Mouse (Mus musculus): ENCODE data around the gene Plbd1.

Gene Plbd1

DNA sequence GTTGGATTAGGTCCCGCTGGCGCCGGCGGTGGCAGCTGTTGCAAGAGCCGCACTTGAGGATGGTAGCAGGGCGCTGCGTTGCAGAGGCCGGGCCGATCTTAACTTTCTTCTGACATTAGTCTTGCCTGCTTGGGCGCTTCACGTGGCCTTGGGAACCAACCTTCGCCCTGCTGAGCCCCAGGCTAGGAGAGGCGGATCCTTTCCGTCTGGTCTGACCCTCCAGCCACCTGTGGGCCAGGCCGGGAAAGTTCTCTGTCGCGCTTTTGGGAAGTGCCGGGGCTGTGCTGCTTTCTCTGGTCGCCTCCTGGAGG is at the start of gene Plbd1:
Gene Plbd1, minus strand, starts transcription at position 223 of the 311 bp plus-strand sequence.
- peak; percentile 68 for DNase-seq (ENCODE audit: low spot score)

GRCm38 (mm10) chr6:136710408-136710807 is 48.7 kb upstream of the Plbd1 start:
- no peak for DNase-seq (ENCODE audit: low spot score)

DNA sequence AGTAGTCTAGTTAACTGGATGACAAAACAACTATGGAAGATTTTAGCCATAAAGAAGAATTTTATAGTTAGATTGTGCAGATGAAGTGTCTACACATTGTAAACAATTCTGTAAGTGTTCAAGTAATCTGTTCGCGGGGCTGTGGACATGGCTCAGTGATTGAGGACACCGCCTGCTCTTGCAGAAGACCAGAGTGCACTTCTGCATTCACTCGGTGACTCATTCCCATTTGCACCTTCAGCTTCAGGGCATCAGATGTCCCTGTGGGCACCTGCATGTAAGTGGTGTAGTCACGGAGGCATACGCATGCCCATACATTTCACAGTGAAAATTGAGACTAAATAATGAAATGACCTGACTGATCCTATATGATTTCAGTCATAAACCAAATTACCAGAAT is 46.9 kb upstream of the Plbd1 start:
- DNase-seq (ENCODE audit: low spot score) = no peak

- DNase-seq (ENCODE audit: low spot score) = no peak
These were observed 40.1 kb upstream of the Plbd1 start for GRCm38 (mm10) chr6:136701878-136702277.

DNA sequence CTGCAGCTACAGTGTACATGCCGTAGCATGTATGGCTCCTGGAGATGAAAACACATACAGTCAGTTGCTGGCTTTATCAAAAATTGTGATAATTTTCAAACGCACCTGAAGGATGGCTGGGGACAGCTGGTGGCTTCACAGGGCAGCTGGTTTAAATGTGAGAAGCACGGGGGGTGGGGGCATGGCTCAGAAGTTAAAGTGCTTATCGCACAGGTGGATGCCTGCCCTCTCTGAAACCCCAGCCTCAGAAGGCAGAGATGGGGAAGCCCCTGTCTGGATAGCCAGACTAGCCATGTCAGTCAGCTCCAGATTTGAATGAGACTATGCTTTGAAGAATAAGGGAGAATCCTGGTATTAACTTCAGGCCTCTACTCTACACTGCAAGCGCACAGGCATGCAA is 39.5 kb upstream of the Plbd1 start:
- DNase-seq (ENCODE audit: low spot score) = no peak

DNA sequence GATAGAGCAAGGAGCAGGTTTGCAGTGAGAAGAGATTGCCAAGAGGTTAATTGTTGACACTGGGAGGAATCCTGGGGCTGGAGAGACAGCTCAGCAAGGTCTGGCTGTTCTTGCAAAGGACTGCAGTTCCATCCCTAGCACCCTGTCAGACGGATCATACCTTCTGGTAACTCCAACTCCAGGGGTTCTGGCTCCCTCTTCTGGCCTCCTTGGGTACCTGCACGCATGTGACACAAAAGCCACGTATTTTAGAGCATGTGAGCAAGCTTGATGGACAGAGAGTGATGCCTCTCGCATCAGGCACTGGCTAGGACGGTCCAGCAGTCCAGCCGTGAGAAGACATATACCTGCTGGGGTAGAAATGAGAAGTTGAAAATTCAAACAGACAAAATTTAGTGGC is 29.6 kb upstream of the Plbd1 start:
- no peak for DNase-seq (ENCODE audit: low spot score)

GRCm38 (mm10) chr6:136690527-136690926 is 28.8 kb upstream of the Plbd1 start:
- no peak for DNase-seq (ENCODE audit: low spot score)

GRCm38 (mm10) chr6:136689790-136690413 is 28.2 kb upstream of the Plbd1 start:
- DNase-seq (ENCODE audit: low spot score) = no peak

DNA sequence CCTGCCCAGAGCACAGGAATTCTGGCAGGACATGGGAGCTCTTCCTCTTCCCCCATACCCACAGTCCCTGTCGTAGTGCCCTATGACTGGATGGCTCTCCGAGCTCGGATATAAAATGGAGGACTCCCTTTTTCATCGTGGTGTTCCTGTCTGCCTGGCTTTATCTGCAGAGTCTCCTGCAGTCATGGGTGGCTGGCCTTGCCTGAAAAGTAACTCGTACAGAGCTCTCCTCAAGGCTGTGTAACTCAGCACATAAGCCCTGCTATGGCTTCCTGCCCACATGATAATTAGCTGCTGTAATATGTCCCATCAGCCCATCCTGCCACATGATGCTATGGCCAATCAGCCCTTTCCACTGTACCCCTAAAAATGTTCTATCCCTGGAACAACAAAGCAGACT is 23.7 kb upstream of the Plbd1 start:
- DNase-seq (ENCODE audit: low spot score) = no peak

DNA sequence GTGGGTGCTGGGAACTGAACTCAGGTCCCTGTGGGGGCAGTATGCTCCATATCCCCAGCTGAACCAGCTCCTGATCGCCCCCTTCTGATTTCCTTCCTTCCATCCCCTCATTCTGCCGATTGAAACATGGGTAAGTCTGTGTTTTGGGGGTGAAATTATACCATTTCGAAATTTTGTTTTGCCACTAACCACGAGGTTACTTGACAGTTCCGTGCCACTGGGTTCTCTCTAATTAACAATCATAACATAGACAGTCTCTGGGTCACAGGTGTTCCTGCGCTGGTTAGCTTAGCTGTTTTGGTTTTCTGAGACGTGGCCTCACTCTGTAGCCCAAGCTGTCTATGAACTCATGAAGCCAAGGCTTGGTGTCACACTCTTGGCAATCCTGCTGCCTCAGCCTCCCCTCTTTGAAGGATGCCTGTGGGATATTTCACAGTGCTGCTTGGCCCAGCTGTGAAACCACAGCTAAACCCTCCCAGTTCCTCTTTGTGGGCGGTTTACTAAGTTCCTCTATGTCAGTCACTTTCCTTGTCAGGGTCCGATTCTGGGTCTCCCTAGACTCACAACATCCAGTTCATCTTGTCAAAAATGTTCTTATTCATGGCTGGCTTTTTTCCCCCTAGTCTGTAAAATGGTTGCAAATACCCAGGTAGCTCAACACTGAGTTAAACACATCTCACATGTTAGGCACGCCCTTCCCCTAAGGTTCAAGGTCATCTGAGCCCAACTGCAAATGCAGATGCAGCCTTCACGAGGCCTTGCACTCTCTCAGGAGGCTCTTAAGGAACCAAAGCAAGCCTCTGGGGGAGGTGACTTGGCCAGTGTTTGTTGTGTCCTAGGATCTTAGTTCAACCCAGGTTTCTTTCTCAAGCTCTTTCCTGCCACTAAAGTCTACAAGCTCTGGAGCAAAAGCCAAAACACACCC is 21.9 kb upstream of the Plbd1 start:
- no peak for DNase-seq (ENCODE audit: low spot score)

DNA sequence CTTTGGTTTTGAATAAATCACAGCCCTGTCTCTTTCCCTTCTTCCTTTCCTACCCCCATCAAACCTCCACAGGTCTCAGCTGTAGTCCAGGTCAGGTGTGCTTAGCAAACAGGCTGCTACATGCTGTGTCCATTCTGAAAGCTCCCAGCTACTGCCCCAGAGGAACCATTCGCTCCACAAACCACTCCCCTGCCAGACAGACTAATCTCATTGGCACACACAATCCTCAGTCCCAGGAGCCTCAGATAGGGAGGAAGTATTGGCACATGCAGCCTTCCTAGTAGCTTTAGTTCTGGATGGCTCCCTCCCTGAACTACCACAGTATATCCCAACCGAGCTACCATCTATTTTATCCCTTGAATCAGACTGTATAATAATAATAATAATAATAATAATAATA is 17.7 kb upstream of the Plbd1 start:
- no peak for DNase-seq (ENCODE audit: low spot score)

DNA sequence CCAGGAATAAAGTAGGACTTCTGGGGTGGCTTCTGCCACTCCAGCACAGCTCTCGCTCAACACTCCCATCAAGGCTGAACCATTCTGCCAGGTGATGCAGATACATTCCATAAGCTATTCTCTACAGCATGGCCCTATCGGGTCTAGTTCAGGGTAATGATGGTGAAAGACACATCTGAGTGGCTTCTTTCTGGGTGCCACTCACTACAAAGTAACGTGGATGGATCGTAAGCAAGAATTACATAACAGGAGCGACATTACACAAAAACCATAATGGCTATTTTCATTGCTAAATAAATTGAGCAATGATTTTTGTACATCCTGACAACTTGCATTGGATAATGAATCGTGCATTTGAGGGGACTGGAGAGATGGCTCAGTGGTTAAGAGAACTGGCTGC is 13.2 kb upstream of the Plbd1 start:
- DNase-seq (ENCODE audit: low spot score) = no peak

DNA sequence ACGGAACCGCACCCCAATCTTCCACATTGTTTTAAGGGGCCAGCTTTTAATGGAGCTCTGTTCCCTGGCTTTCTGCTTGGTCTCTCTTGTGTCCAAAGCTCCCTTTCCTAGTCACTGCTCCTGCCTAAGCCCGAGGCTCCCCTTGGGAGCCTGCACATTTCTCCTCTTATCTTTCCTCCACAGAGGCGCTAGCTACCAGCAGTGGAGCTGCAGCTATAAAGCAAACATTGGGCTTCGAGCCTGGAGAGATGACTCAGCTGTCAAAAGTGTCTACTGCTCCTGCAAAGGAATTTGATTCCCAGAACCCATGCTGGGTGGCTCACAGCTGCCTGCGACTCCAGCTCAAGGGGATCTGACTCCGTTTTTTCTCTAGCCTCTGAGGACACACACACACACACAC is 10.7 kb upstream of the Plbd1 start:
- no peak for DNase-seq (ENCODE audit: low spot score)

DNA sequence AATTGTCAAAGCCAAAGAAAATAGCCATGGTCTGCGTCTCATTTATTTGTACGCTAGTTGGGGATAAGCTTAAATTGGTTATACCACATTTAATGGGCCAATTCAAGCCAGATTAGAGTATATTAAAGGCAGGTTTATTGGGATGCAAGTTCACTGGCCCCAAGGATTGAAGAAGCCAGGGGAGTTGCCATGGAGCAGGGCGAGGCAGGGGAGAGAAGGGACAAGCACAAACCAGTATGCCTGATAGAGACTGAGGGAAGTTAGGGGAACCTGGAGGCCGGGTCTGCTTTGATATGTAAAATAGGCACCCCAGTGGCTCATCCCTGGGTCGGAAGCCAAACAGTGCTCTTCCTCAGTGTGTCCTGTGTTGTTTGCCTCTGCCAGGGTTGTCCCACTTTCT is 7.5 kb upstream of the Plbd1 start:
- DNase-seq (ENCODE audit: low spot score) = no peak

DNA sequence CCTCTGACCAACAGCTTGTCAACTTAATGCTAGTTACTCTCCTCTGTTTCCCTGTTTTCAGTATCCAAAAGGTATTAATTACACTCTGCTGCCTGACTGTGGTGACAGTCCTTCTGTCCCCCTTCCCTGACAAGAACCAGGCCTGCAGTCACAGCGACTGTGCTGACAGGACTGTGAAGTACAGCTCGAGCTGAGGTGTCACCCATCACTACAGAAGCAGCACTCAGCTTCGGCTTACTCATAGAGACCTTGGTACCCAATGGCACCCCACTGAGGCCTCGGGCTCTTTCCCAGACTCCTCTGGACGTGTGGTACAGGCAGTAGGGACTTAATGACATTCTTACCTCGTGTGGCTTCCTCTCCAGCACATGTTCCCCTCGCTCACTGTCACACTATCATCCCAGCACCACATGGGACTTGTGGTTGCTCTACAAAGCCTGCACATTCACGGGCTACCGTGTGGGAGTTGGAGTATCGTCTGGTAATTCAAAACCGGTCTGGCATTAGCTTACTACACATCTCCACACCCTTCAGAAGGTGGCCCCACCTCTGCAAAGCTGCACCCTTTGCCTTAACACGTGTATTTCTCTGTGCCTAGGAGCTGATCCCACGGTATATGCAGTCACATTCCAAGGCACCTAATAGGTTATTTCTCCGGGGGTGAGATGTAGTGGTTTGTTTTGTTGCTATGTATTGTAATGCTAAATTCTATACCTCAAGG is 6.7 kb upstream of the Plbd1 start:
- no peak for DNase-seq (ENCODE audit: low spot score)

DNA sequence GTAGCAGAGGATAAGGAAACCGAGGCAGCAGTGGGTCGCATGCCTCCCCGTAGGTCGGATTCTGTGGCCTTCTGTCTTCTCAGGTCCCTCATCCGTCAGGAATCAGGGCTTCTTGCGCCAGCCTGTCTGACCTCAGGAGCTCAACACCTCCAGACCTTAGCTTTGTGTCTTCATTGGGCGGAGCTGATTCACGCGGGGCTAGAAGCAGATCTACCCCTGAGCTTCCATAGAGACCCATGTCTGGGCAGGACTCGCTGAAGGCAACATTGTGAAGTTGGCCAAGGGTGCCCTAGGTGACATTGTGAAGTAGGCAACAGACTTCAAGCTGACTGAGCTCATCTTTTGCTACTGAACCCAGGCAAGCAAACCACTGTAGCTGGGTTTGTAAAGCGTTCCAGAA is 335 bp upstream of the Plbd1 start:
- no peak for DNase-seq (ENCODE audit: low spot score)

- DNase-seq (ENCODE audit: low spot score) = no peak
These were observed 660 bp downstream of the Plbd1 start for GRCm38 (mm10) chr6:136660831-136661705.

GRCm38 (mm10) chr6:136659226-136659625 is 2.5 kb downstream of the Plbd1 start:
- no peak for DNase-seq (ENCODE audit: low spot score)

DNA sequence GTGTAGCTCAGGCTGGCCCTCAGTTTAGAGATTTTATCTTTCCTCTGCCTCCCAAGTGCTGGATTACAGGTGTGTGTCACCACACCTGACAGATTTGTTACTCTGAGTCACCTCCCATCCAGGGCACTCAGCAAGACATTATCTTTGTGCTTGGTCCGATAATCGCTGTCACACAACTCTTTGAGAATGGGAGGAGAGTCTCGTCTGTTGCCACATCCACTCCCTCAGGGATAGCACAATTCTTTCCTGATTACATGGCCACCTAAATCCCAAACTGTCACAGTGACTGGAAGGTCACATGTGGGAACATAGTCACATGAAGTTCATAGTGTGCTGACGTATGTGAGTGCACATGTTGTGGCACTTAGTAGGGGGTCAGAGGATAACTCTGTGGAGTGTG is 3.4 kb downstream of the Plbd1 start:
- DNase-seq (ENCODE audit: low spot score) = no peak

GRCm38 (mm10) chr6:136655786-136656185 is 5.9 kb downstream of the Plbd1 start:
- DNase-seq (ENCODE audit: low spot score) = no peak

DNA sequence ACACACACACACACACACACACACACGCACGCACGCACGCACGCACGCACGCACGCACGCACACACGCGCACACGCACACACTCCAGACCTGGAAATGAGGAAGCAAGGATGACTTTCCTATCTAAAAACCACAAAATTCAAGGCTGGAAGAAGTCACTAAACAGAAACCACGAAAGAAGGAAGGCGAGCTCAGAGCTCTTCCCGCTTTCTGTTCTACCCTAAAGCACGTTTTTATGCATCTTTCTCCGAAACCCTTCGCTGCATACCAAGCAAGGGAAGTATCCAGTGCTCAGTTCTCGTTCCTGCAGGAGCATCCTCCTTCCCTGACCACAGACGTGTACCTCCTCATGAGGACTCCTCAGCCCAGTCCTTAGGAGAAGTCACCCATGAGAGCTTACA is 7.3 kb downstream of the Plbd1 start:
- DNase-seq (ENCODE audit: low spot score) = no peak

GRCm38 (mm10) chr6:136653331-136653730 is 8.4 kb downstream of the Plbd1 start:
- no peak for DNase-seq (ENCODE audit: low spot score)

Data from testis, postnatal 10 days (tissue).